Mouse (Mus musculus) hindbrain, postnatal 0 days (tissue): ENCODE measurements around the gene Nell1. TPM values are rescaled to one million over a fixed set of nuclear protein-coding genes. Genes with fewer than 3 reads are reported as not detected.

Experiments
- ATAC-seq: fragments of 200-750 bp; cut with Nextera tagmentation; 2 replicates; pipeline ENCODE4 v1.8.0; 2017; ENCODE audit warnings: mild to moderate bottlenecking, moderate TSS enrichment, moderate library complexity
- DNase-seq: peaks from one replicate; pipeline ENCODE4 v3.0.0-alpha.2; 2015; ENCODE audit warnings: low spot score
- H3K27ac ChIP-seq: fragments of 300-500 bp; sonication (generic); 2 replicates; pipeline ENCODE4 v1.5.1; 2014; ENCODE audit warnings: mild to moderate bottlenecking
- H3K27me3 ChIP-seq: fragments of 300-500 bp; sonication (generic); 2 replicates; pipeline ENCODE4 v1.6.1; 2014; ENCODE audit warnings: low read length, mixed read lengths; ENCODE audit not compliant: insufficient read depth
- H3K36me3 ChIP-seq: fragments of 300-500 bp; sonication (generic); 2 replicates; pipeline ENCODE4 v1.6.1; 2014; ENCODE audit warnings: low read length, mixed read lengths; ENCODE audit not compliant: insufficient read depth
- H3K4me1 ChIP-seq: fragments of 300-500 bp; sonication (generic); 2 replicates; pipeline ENCODE4 v1.6.1; 2014; ENCODE audit warnings: antibody characterized with exemption, low read length, mixed read lengths; ENCODE audit not compliant: insufficient read depth
- H3K4me2 ChIP-seq: fragments of 300-500 bp; sonication (generic); 2 replicates; pipeline ENCODE4 v1.6.1; 2014; ENCODE audit warnings: low read depth, mild to moderate bottlenecking, low read length, moderate library complexity, mixed read lengths
- H3K4me3 ChIP-seq: fragments of 300-500 bp; sonication (generic); 2 replicates; pipeline ENCODE4 v1.5.1; 2014; ENCODE audit warnings: low read length
- H3K9ac ChIP-seq: fragments of 300-500 bp; sonication (generic); replicated peaks from 2 replicates; pipeline ENCODE4 v1.6.1; 2014; ENCODE audit warnings: mild to moderate bottlenecking, low read length, moderate library complexity, mixed read lengths
- H3K9me3 ChIP-seq: fragments of 300-500 bp; sonication (generic); 2 replicates; pipeline ENCODE4 v1.6.1; 2016; ENCODE audit warnings: low read length, mixed read lengths
- CTCF ChIP-seq: IDR thresholded peaks from 2 replicates; pipeline ENCODE4 v1.5.1; 2016; ENCODE audit warnings: antibody characterized with exemption, control low read depth, low read depth
- WGBS: fragments of 180-500 bp; shearing (Covaris S2); extraction: QIAGEN DNeasy Blood & Tissue Kit; methylation state at CpG from one replicate; pipeline ENCODE4 v1.1.7; 2014; 5-methylcytosine and 5-hydroxymethylcytosine counted together
- polyA plus RNA-seq: library from polyadenylated mRNA; unstranded; fragments of >200 nt; fragmentation: Nextera tagmentation; extraction: Ambion mirVana; gene quantifications from 2 replicates; pipeline ENCODE4 v1.2.1, GENCODE M21; 2015
- total RNA-seq: library from RNA; depleted of rRNA; stranded (reverse); fragments of >200 nt; gene quantifications from 2 replicates; pipeline ENCODE4 v1.2.3, GENCODE M21; 2014

Gene Nell1
- total and polyA plus RNA-seq, 2 experiments from 2014 or later, result 37.8 to 66.4 TPM

DNA sequence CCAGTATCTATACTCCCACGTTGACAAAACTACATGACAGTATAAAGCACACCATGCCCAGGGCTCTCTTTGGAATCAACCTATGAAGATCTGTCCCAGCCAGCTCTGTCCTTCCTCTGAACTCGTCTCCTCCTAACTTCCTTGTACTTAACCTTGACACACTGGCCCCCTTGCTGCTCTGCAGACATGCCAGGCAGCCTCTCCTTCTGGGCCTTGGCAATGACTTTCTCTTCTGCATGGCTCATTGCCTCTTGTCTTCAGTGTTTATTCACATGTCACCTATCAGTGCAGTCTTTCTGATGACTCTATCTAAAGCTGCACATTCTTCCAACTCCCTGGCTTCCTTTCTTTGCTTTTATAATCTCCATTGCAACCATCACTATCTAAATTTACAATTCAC lies 376.9 kb downstream of the Nell1 start:
- H3K27me3 ChIP-seq, result no peaks in the 10 kb centered on the region
- no peaks in the 10 kb centered on the region for H3K36me3 ChIP-seq
- H3K4me2 ChIP-seq, result no peak overlapping the region
- no peaks in the 10 kb centered on the region for H3K9me3 ChIP-seq
- no peak overlapping the region for H3K9ac ChIP-seq
- H3K4me1 ChIP-seq, result no peaks in the 10 kb centered on the region
- H3K27ac ChIP-seq, result no peak overlapping the region
- DNase-seq (peak; percentile 51), ATAC-seq (0 out of 2 replicates have a peak, but pooled peaks have one; percentile 64)
- no peak overlapping the region for H3K4me3 ChIP-seq
- TF ChIP-seq CTCF, result no peak
- WGBS, result 35% methylated on average over 2 of the region's 2 CpGs

DNA sequence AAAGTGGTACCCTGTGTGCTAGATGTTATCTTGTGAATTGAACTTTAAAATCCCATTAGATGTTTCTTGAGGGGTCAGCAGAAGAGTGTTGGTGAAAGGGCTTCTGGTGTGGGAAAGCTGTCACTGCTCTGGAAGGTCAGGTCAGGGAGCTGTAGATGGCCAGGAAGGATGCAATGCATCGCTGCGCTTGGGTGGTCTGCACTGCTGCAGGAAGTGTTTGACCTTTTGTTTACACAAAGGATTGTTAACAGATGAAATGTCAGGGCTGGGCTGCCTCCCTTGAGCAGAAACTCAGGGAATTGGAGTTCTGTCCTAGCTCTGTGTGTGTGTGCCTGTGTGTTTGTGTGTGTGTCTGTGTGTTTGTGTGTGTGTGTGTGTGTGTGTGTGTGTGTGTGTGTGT lies 382.5 kb downstream of the Nell1 start:
- DNase-seq (no peak), ATAC-seq (no peak)
- no peak for TF ChIP-seq CTCF
- no peak overlapping the region for H3K4me2 ChIP-seq
- H3K27ac ChIP-seq, result no peak overlapping the region
- H3K4me3 ChIP-seq, result no peak overlapping the region
- H3K9me3 ChIP-seq, result no peaks in the 10 kb centered on the region
- no peak overlapping the region for H3K9ac ChIP-seq
- no peaks in the 10 kb centered on the region for H3K27me3 ChIP-seq
- H3K4me1 ChIP-seq, result no peaks in the 10 kb centered on the region
- 54% methylated on average over 2 of the region's 2 CpGs for WGBS
- H3K36me3 ChIP-seq, result no peaks in the 10 kb centered on the region

DNA sequence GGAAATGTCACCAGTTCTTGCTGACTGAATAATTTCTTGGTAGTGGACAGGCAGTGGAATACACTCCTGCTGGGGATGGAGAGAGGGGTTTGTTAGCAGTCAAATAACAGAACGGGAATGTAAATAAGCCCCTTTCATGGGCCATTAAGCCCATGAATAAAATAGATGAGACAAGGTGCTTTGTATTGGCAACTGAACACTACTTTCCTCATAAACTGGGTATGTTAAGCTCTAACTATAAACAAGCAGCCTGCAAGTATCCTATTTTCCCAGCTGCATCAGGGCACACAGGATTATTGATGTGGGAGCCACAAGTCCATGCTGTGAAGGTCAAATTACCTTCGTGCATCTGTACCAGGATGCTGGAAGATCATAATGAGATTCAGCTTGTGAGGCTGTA lies 387.4 kb downstream of the Nell1 start:
- 10% methylated on average over 2 of the region's 2 CpGs for WGBS
- no peak overlapping the region for H3K4me2 ChIP-seq
- ATAC-seq, result no peak

DNA sequence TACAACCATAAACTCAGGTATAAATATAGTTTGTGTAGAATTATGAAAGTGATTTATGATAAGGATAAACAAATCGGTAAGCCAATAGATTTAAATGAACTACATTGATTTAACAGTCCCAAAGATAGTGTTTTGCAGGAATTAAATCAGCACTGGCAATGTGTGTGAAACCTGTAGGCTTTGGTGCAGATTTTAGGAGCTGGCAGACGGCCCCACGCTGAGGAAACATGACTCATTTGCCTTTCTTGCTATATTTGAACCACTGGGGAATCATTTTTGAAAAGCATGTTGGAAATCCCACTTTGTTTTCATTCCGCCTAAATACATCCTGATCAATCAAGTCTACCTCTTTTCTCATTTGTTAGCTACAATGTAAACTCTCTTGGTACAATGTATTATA lies 400.2 kb downstream of the Nell1 start:
- Histone ChIP-seq H3K9ac (no peak overlapping the region), H3K27me3 (no peaks in the 10 kb centered on the region), H3K4me2 (no peak overlapping the region), H3K27ac (no peak overlapping the region), H3K9me3 (no peaks in the 10 kb centered on the region), H3K4me1 (no peaks in the 10 kb centered on the region), H3K4me3 (no peak overlapping the region), H3K36me3 (no peaks in the 10 kb centered on the region)
- DNase-seq (no peak), ATAC-seq (no peak)
- WGBS, result 69% methylated on average over 4 of the region's 4 CpGs
- TF ChIP-seq CTCF, result no peak

More for the DNA sequence above, 387.4 kb downstream of the Nell1 start:
- no peaks in the 10 kb centered on the region for H3K27me3 ChIP-seq
- DNase-seq, result no peak
- H3K27ac ChIP-seq, result no peak overlapping the region
- H3K36me3 ChIP-seq, result no peaks in the 10 kb centered on the region
- no peaks in the 10 kb centered on the region for H3K9me3 ChIP-seq
- H3K4me3 ChIP-seq, result no peak overlapping the region
- TF ChIP-seq CTCF, result no peak
- no peaks in the 10 kb centered on the region for H3K4me1 ChIP-seq
- no peak overlapping the region for H3K9ac ChIP-seq

DNA sequence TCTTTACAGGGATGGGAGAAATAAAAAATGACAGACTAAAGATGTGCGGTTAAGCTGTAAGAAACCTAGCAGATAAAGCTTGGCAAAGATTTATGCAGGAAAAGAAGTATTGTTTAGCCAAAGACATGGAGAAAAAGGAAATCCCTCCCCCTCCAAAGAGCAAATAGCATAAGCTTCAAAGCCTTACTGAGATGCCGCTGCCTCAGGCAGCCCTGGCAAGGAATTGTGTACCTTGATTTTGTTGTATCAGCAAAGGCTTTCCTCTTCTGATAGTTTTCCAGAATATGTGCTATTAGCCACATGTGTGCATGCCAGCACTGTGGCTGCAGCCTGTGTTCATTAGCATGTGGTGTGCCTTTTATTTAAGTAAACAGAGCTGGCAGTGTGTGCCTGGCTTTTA lies 435.8 kb downstream of the Nell1 start:
- Histone ChIP-seq H3K36me3 (no peaks in the 10 kb centered on the region), H3K27ac (no peak overlapping the region), H3K4me1 (no peaks in the 10 kb centered on the region), H3K9ac (no peak overlapping the region), H3K27me3 (no peaks in the 10 kb centered on the region), H3K4me3 (no peak overlapping the region), H3K4me2 (no peak overlapping the region), H3K9me3 (no peaks in the 10 kb centered on the region)
- 55% methylated on average over 2 of the region's 2 CpGs for WGBS
- DNase-seq (no peak), ATAC-seq (no peak)
- no peak for TF ChIP-seq CTCF

DNA sequence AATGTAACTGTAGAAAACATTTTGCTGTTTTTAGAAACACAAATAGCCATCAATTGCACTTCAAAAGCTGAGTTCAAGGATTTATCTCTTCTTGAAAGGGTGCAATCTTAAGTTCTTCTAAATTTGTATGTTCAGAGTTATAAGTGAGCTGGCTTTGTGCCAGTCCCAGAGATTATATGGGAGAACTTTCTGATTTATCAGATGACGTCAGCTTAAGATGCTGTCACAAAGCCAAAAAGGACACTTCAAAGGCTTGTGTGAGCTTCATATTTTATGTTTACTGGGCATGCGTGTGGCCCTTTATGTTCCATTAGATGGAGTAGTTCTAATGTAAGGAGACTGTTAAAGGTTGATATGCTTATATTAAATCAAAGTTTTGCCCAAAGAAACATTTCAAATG lies 445.3 kb downstream of the Nell1 start:
- Histone ChIP-seq H3K27me3 (no peaks in the 10 kb centered on the region), H3K9me3 (no peaks in the 10 kb centered on the region), H3K36me3 (no peaks in the 10 kb centered on the region), H3K4me1 (no peaks in the 10 kb centered on the region), H3K9ac (no peak overlapping the region), H3K27ac (no peak overlapping the region), H3K4me3 (no peak overlapping the region), H3K4me2 (no peak overlapping the region)
- no peak for TF ChIP-seq CTCF
- DNase-seq (no peak), ATAC-seq (no peak)
- WGBS, result 67% methylated on average over 2 of the region's 2 CpGs

DNA sequence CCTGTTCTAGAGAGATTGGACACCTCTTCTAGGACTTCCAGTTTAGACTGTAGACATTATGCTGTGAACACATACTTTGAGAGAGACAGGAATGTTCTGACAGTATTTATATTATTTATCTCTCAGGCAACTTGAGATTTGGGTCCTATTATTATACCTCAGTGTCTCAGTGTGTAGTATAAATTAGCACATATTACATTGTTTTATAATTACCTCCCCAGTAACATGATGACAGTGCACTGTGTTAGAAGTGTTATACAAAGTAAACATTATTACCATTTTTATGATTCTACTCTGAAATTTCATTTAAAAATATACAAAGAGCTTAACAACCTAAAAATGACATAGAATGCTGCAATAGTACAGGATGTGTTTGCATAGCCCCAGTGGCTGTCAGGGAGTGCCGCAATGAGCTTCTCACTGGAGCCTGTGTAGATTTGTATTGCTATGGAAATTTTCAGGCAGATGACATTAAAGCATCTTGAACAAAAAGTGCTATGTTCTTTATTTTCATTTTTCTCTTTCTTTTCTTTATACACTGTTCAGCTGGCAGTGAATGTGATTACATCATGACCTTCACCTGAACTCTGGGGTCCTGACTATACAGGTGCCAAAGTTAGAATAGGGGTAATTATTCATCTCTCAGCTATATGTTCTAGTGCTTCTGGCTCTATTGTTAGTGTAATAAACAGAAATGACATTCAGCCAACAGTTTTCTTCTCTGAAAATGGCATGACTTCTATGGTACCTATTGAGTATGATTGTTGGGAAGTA lies 447.9 kb downstream of the Nell1 start:
- H3K27me3 ChIP-seq, result no peaks in the 10 kb centered on the region
- H3K4me1 ChIP-seq, result no peaks in the 10 kb centered on the region
- no peak overlapping the region for H3K27ac ChIP-seq
- no peaks in the 10 kb centered on the region for H3K36me3 ChIP-seq
- no peak overlapping the region for H3K4me3 ChIP-seq
- ATAC-seq (no peak), DNase-seq (no peak)
- H3K9ac ChIP-seq, result no peak overlapping the region
- no peak overlapping the region for H3K4me2 ChIP-seq
- WGBS, result 75% methylated on average over 1 of the region's 1 CpGs
- H3K9me3 ChIP-seq, result no peaks in the 10 kb centered on the region
- TF ChIP-seq CTCF, result no peak
